Comparison of ENCODE assay signal across 13 mouse cellular contexts in genomic region chr3:153642826-153643225, GRCm38 (mm10).
"Had no signal": no experiment of that assay in that cellular context is flagged by ENCODE, and none has a peak within 500 bp of the region (broad histone marks: within the 10 kb centered on the region; RNA-seq: fewer than 3 reads in every experiment).

No protein-coding gene starts in this region.

- H3K9me3 ChIP-seq: intestine, embryonic 15.5 days; limb, embryonic 13.5 days; midbrain, embryonic 12.5 days; neural tube, embryonic 15.5 days had no signal

- H3K27me3 ChIP-seq: intestine, embryonic 15.5 days; limb, embryonic 13.5 days; midbrain, embryonic 12.5 days; neural tube, embryonic 15.5 days had no signal

- H3K27ac ChIP-seq: intestine, embryonic 15.5 days; limb, embryonic 13.5 days; liver, embryonic 14.5 days; neural tube, embryonic 15.5 days; stomach, postnatal 0 days had no signal

- H3K4me3 ChIP-seq: intestine, embryonic 15.5 days; limb, embryonic 13.5 days; midbrain, embryonic 12.5 days; myocyte; neural tube, embryonic 15.5 days had no signal

- H3K36me3 ChIP-seq: intestine, embryonic 15.5 days; midbrain, embryonic 12.5 days; neural tube, embryonic 15.5 days had no signal

- ATAC-seq: intestine, embryonic 15.5 days had no signal

- H3K9ac ChIP-seq: intestine, embryonic 15.5 days; limb, embryonic 13.5 days; liver, embryonic 14.5 days; midbrain, embryonic 12.5 days; neural tube, embryonic 15.5 days had no signal

- DNase-seq: layer of hippocampus, adult 9-11 months; lung, adult 18-20 months; right cerebral cortex, adult 18-20 months; right cerebral cortex, postnatal 25 days; thymus, adult 2 months; thymus, postnatal 25 days had no signal

- H3K4me2 ChIP-seq: intestine, embryonic 15.5 days; limb, embryonic 13.5 days; midbrain, embryonic 12.5 days; neural tube, embryonic 15.5 days had no signal
